Mouse (Mus musculus) stomach, postnatal 0 days (tissue): ENCODE measurements around the gene Rrp1b.

Experiments used
- CTCF ChIP-seq: IDR thresholded peaks from 2 replicates; pipeline ENCODE4 v1.5.1; 2016; ENCODE audit warnings: antibody characterized with exemption, low read depth, mild to moderate bottlenecking, moderate library complexity
- EP300 ChIP-seq: optimal IDR thresholded peaks from 2 replicates; pipeline ENCODE3; 2016; ENCODE audit warnings: antibody characterized with exemption

DNA sequence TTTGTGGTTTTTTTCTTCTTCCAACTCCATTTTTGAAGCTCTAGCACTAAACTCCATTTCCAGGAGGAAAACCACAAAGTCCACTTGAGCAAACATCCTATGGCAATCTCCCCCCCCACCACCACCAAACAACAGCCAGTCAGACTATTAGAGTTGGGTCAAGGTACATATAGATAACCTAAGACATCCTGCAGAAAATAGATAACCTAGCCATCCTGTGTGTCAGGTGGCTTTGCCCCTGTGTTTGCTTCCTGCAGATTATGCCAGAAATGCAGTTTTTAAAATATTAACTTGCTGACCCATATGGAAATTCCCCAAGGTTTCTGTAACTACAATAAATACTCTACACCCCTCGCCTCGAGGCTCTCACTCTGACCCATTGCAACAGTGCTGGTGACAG lies 40.1 kb upstream of the Rrp1b start:
- TF ChIP-seq CTCF (no peak), EP300 (no peak)
